Mouse (Mus musculus) embryo, embryonic 9.5 days (tissue): ENCODE measurements around the gene Atp8b5.

Source experiments
- DNase-seq: peaks from one replicate; pipeline ENCODE4 v3.0.0-alpha.2; 2017; ENCODE audit errors: extremely low spot score

The Atp8b5 gene

GRCm38 (mm10) chr4:43414761-43415160, 147.8 kb downstream of the Atp8b5 start:
- DNase-seq: no peak

- no peak for DNase-seq
Observed at GRCm38 (mm10) chr4:43415221-43416070, 148.5 kb downstream of the Atp8b5 start.

- no peak for DNase-seq
Observed at GRCm38 (mm10) chr4:43416071-43416490, 149.1 kb downstream of the Atp8b5 start.

DNA sequence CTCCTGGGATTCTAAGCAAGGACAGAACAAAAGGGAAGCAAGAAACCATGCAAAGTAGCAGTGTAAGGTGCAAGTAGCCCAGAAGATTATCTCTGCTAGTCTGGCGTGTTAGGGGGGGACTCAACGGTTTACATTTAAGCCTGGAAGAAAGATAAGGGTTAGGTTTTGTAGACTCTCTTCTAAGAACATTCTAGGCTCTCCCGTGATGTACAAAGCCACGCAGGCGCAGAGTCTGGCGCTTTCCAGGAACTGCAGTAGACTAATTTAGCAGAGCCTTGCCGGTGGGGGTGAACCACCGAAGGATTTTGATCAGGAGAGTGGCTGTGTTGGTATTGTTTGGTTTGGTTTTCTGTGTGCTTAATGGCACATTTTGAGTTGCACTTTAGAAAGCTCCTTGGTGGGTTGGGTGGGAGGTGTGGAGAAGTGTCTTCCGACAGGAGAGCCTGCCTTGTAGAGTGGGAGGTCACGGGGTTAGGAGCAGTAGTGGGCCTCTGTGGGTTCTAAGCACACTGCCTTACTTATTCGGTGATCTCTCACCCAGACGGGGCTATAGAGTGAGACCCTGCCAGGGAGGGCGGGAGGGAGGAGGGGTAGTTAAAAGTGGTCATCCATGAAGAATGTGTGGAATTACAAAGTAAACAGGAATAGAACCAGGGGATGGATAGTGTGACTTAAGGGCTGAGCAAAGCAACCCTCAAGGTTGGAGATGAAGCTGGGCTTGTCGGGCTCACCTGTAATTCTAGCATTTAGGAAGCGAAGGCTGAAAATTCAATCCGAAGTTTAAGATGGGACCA, 150.5 kb downstream of the Atp8b5 start:
- DNase-seq: no peak

DNA sequence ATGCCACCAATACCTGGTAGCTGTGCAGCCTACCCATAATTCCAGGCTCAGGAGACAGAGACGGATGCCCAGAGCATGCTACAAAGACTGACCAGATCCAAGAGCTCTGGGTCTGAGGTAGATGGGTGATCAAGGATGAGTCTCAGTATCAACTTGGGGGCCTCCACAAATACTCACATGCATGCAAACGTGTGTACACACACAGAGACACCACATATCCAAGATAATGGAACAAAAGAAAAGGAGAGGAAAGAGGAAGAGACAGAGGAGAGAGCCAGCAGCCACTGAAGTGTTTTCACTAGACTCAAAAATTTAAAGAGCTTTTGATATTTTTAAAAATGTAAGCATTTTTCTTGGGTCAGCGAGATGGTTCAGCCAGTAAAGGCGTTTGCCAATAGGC, 151.5 kb downstream of the Atp8b5 start:
- no peak for DNase-seq

DNA sequence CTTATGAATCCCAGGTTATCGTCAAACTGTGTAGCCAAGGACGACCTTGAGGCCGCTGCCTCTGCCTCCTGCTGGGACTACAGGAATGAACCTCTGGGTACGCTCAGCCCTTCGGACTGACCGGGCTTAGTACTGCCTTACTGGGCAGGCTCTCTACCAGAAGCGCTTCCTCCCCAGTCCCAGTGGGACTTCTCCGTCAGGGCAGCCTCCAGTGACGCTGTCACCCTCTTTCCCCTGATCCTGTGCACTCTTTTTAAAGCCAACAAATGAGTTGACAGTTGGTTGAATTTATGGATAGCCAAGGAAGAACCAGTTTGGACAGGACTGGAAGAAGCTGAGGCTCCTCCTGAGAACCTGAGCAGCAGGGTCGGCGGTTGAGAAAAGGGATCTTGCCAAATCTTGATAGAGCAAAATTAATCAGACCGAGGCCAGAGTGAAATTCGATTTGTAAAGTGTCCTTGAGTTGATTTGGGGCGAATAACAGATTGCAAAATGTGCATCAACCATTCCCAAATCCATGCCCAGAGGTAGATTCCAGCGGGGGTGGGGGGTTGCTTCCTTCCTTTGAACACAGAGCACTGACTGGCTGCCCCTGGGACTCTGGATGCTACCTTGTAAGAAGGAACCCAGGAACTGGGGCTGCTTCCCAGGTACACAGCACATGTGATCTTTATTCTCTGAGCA, 152.2 kb downstream of the Atp8b5 start:
- no peak for DNase-seq

DNA sequence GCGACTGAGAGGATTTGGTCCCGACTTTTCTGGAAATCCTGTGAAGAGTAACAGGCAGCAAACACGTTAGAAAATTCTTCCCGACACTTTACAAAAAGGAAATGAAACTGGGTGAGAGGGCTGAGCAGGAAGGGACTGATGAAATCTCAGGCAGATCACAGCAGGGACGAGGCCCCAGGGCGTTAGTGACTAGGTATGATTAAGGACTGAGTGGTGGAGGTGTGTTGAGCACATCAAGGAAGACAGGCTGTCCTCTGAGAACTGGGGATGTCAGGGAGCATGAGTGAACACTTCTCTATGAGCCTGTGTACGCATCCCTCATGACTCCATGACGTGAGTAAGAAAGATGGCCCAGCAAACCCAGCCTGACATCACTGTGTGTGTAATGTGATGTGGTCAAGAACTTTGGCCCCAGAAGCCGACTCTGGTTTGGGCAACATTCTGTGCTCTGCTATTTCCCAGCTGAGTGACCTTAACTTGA, 152.9 kb downstream of the Atp8b5 start:
- no peak for DNase-seq

DNA sequence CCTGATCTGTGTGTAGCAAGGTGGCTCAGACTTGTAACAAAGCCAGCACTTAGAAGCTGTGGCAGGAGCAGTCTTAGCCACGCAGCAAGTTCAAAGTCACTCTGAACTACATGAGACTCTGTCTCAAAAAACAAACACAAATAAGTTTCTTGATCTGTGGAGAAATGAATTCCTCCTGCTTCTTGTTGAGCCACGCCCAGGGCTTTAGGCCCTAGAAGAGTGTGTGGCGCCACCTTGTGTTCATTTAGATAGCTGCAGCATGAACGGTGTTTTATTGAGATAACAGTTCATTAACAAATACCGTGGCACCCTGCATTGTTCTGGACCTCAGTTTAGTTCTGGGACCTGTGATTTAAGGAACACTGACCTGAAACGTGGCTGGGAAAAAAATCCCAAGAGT, 153.3 kb downstream of the Atp8b5 start:
- DNase-seq: peak; percentile 71

DNA sequence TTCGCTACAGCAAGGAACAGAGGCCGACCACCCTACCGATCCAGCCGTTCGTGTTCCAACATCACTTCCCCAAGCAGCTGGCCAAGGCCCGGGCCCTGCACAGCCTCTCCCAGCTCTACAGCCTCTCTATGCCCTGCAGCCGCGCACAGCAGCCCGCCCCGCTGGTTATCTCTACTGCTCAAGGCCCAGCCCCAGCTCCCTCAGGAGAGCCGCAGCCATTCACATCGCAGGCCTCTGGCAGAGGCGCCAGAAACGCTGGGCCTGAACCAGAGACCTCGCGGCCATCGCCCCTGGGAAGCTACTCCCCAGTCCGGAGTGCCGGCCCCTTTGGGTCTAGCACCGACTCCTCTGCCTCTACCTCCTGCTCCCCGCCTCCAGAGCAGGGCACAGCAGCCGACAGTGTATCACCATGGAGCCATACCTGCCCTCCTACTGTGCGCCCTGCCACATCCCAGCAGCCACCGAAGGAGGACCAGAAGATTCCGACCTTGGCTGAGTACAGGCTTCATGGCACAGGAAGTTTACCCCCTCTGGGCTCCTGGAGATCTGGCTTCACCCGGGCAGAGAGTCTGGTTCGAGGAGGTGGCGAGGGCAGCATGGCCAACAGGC, 154.8 kb downstream of the Atp8b5 start:
- no peak for DNase-seq
